Mouse (Mus musculus) embryonic facial prominence, embryonic 13.5 days (tissue): ENCODE data around the gene F12. TPM values are rescaled to one million over a fixed set of nuclear protein-coding genes. Genes with fewer than 3 reads are reported as not detected.
A peak's percentile ranks its signal among the peaks of the same experiment; 100 is the strongest.
"Not testable (repeated sequence)": the region's sequence is repeated elsewhere in the genome, so short reads cannot be mapped to it uniquely, and the experiment has no call there.

ENCODE experiments used
- ATAC-seq: fragments of 200-750 bp; cut with Nextera tagmentation; 2 replicates; pipeline ENCODE4 v1.8.0; 2017; ENCODE audit warnings: low read depth; ENCODE audit not compliant: insufficient number of reproducible peaks, insufficient read depth, low FRiP score, low TSS enrichment
- H3K27ac ChIP-seq: fragments of 300-500 bp; sonication (generic); 2 replicates; pipeline ENCODE4 v1.5.1; 2015; ENCODE audit warnings: moderate library complexity, mild to moderate bottlenecking, inconsistent platforms
- H3K27me3 ChIP-seq: fragments of 300-500 bp; sonication (generic); 2 replicates; pipeline ENCODE4 v1.6.1; 2015; ENCODE audit warnings: mild to moderate bottlenecking, inconsistent platforms
- H3K36me3 ChIP-seq: fragments of 300-500 bp; sonication (generic); 2 replicates; pipeline ENCODE4 v1.6.1; 2015; ENCODE audit warnings: mild to moderate bottlenecking, inconsistent platforms
- H3K4me1 ChIP-seq: fragments of 300-500 bp; sonication (generic); 2 replicates; pipeline ENCODE4 v1.6.1; 2015; ENCODE audit warnings: inconsistent platforms
- H3K4me2 ChIP-seq: fragments of 300-500 bp; sonication (generic); 2 replicates; pipeline ENCODE4 v1.6.1; 2015; ENCODE audit warnings: moderate library complexity, mild to moderate bottlenecking, inconsistent platforms
- H3K4me3 ChIP-seq: fragments of 300-500 bp; sonication (generic); 2 replicates; pipeline ENCODE4 v1.5.1; 2015; ENCODE audit warnings: mild to moderate bottlenecking, inconsistent platforms
- H3K9ac ChIP-seq: fragments of 300-500 bp; sonication (generic); 2 replicates; pipeline ENCODE4 v1.6.1; 2015; ENCODE audit warnings: mild to moderate bottlenecking, inconsistent platforms
- H3K9me3 ChIP-seq: fragments of 300-500 bp; sonication (generic); 2 replicates; pipeline ENCODE4 v1.6.1; 2016; ENCODE audit warnings: inconsistent platforms
- WGBS: fragments of 180-500 bp; shearing (Covaris S2); methylation state at CpG from one replicate; pipeline ENCODE4 v1.1.7; 2015; ENCODE audit warnings: mixed read lengths; 5-methylcytosine and 5-hydroxymethylcytosine counted together
- polyA plus RNA-seq: library from polyadenylated mRNA; unstranded; fragments of >200 nt; fragmentation: Nextera tagmentation; extraction: Ambion mirVana; gene quantifications from 2 replicates; pipeline ENCODE4 v1.2.1, GENCODE M21; 2015

Gene F12
- polyA plus RNA-seq, 1 experiment from 2014 or later: 0.24 TPM

DNA sequence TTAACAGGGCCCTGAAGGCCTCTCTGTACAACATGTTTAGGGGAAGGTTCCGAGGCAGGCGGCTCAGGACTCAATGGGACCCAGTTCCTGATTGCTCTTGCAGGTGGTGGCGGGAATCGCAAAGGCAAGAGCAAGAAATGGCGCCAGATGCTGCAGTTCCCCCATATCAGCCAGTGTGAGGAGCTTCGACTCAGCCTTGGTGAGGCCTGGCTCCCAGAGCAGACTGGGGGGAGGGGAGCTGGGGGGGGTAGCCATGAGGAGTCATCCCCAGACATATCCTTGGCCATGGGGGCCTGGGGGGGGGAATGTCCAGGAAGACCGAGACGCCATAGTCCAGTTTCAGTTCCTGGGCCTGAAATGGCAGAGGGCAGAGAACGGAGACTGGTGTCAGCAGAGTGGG lies 22.6 kb upstream of the F12 start:
- Histone ChIP-seq H3K9ac (0 out of 2 replicates have a peak overlapping the region, but pooled peaks have one; percentile 6), H3K9me3 (no peaks in the 10 kb centered on the region), H3K4me2 (no peak overlapping the region), H3K4me3 (no peak overlapping the region), H3K27ac (no peak overlapping the region), H3K4me1 (peaks cover 30% of the 10 kb centered on the region), H3K36me3 (peaks cover 50% of the 10 kb centered on the region), H3K27me3 (no peaks in the 10 kb centered on the region)
- 93% methylated on average over 9 of the region's 9 CpGs for WGBS
- no peak for ATAC-seq

GRCm38 (mm10) chr13:55448131-55448530 lies 21.5 kb upstream of the F12 start:
- peak overlapping the region; percentile 32; the same call in 1 of the 2 replicates for H3K9ac ChIP-seq
- no peak overlapping the region for H3K27ac ChIP-seq
- ATAC-seq: no peak
- no peaks in the 10 kb centered on the region for H3K9me3 ChIP-seq
- H3K36me3 ChIP-seq: peaks cover 40% of the 10 kb centered on the region
- H3K27me3 ChIP-seq: no peaks in the 10 kb centered on the region
- WGBS: 82% methylated on average over 5 of the region's 5 CpGs
- no peak overlapping the region for H3K4me3 ChIP-seq
- peaks cover 37% of the 10 kb centered on the region for H3K4me1 ChIP-seq
- H3K4me2 ChIP-seq: no peak overlapping the region

DNA sequence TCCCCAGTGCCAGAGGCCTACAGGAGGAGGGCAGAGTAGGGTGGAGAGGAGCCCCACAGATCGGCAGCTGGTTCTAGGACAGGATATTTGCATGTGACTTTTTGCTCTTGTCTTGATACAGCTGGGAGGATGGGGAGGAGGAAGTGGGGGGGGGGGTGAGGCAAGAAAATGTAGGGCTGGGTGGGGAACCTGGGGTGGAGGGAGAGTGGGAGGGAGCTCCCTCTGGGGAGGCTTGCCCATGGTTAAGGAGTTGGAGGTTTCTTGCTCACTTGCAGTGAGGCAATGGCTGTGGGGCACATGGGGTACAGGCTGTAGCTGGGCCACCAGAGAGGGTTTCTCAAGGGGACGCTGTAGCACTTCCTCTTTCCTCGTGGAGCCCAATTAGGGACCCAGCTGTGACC lies 20.9 kb upstream of the F12 start:
- WGBS: 39% methylated on average over 3 of the region's 3 CpGs

GRCm38 (mm10) chr13:55446483-55447105 lies 20.0 kb upstream of the F12 start:
- Histone ChIP-seq H3K9me3 (no peaks in the 10 kb centered on the region), H3K36me3 (peaks cover 25% of the 10 kb centered on the region), H3K9ac (peak overlapping the region; percentile 98), H3K27ac (no peak overlapping the region), H3K4me2 (peak overlapping the region; percentile 84), H3K27me3 (no peaks in the 10 kb centered on the region), H3K4me1 (peaks cover 37% of the 10 kb centered on the region), H3K4me3 (peak overlapping the region; percentile 86)
- WGBS: 76% methylated on average over 6 of the region's 6 CpGs
- ATAC-seq: no peak

More for the DNA sequence above, 20.9 kb upstream of the F12 start:
- H3K4me3 ChIP-seq: no peak overlapping the region
- H3K27ac ChIP-seq: no peak overlapping the region
- H3K4me1 ChIP-seq: peaks cover 37% of the 10 kb centered on the region
- ATAC-seq: no peak
- no peaks in the 10 kb centered on the region for H3K27me3 ChIP-seq
- H3K9ac ChIP-seq: peak overlapping the region; percentile 98; the same call in 1 of the 2 replicates
- no peaks in the 10 kb centered on the region for H3K9me3 ChIP-seq
- no peak overlapping the region for H3K4me2 ChIP-seq
- peaks cover 35% of the 10 kb centered on the region for H3K36me3 ChIP-seq

- H3K4me1 ChIP-seq: peaks cover 37% of the 10 kb centered on the region
- peaks cover 14% of the 10 kb centered on the region for H3K36me3 ChIP-seq
- no peaks in the 10 kb centered on the region for H3K9me3 ChIP-seq
- peak overlapping the region; percentile 86 for H3K4me3 ChIP-seq
- peak; percentile 6; the same call in 1 of the 2 replicates for ATAC-seq
- under 1% methylated on average over 57 of the region's 66 CpGs for WGBS
- H3K27me3 ChIP-seq: no peaks in the 10 kb centered on the region
- H3K27ac ChIP-seq: peak overlapping the region; percentile 95
- peak overlapping the region; percentile 84 for H3K4me2 ChIP-seq
- H3K9ac ChIP-seq: peak overlapping the region; percentile 98
Observed at GRCm38 (mm10) chr13:55445361-55446091, 18.9 kb upstream of the F12 start.

GRCm38 (mm10) chr13:55444937-55445315 lies 18.3 kb upstream of the F12 start, which contains the start of gene Grk6:
Grk6 (plus strand) TSS chr13:55445072.
- WGBS: 0% methylated on average over 35 of the region's 35 CpGs
- Histone ChIP-seq H3K27me3 (no peaks in the 10 kb centered on the region), H3K4me1 (peaks cover 37% of the 10 kb centered on the region), H3K4me2 (peak within 1 kb of the TSS; percentile 84), H3K9me3 (no peaks in the 10 kb centered on the region), H3K27ac (peak within 1 kb of the TSS; percentile 95), H3K36me3 (peaks cover 8% of the 10 kb centered on the region), H3K9ac (peak within 1 kb of the TSS; percentile 98), H3K4me3 (peak within 1 kb of the TSS; percentile 86)
- ATAC-seq: peak; percentile 95

DNA sequence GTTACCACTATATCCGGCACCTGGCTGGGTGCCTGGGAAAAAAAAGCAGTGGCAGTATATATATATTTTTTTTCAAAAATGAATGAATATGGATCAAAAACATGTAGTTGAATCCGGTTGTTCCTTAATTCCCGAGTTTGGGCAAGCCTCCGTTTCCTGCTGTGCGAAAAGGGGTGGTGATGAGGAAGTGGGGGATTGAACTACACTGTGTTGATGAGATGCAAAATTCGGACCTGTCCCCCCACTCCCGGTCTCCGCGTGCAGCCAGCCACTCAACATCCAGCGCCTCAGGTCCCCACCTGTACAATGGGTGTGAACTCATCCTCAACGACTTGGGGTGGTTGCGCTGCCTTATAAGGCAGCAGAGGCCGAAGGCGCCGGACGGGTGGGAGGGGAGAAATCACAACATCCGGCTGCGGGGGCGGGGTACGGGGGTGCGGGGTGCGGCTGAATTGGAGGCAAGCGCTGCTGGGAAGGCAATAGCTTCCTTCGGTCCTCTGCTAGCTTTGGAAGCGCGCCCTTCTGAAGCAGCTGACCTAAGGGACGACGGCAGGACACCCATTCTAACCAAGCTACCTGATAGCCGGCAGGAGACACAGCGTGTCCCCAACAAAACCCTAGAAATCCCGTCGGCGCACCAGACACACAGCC lies 17.8 kb upstream of the F12 start:
- 2% methylated on average over 33 of the region's 33 CpGs for WGBS
- Histone ChIP-seq H3K27me3 (no peaks in the 10 kb centered on the region), H3K9ac (peak overlapping the region; percentile 70), H3K4me3 (peak overlapping the region; percentile 86), H3K4me1 (peaks cover 37% of the 10 kb centered on the region), H3K36me3 (peaks cover 3% of the 10 kb centered on the region; the same call in 1 of the 2 replicates), H3K27ac (peak overlapping the region; percentile 95), H3K9me3 (no peaks in the 10 kb centered on the region), H3K4me2 (peak overlapping the region; percentile 66)
- peak; percentile 75 for ATAC-seq

GRCm38 (mm10) chr13:55443799-55444285 lies 17.2 kb upstream of the F12 start:
- peaks cover 37% of the 10 kb centered on the region for H3K4me1 ChIP-seq
- H3K27me3 ChIP-seq: no peaks in the 10 kb centered on the region
- no peaks in the 10 kb centered on the region for H3K9me3 ChIP-seq
- H3K27ac ChIP-seq: peak overlapping the region; percentile 95
- no peak for ATAC-seq
- H3K4me2 ChIP-seq: peak overlapping the region; percentile 66
- 41% methylated on average over 9 of the region's 9 CpGs for WGBS
- H3K4me3 ChIP-seq: peak overlapping the region; percentile 86
- H3K9ac ChIP-seq: peak overlapping the region; percentile 70; the same call in 1 of the 2 replicates
- H3K36me3 ChIP-seq: no peaks in the 10 kb centered on the region

GRCm38 (mm10) chr13:55437111-55437629 lies 10.6 kb upstream of the F12 start:
- not testable (repeated sequence) for H3K27me3 ChIP-seq, H3K4me3 ChIP-seq, H3K9me3 ChIP-seq, H3K9ac ChIP-seq, H3K4me1 ChIP-seq, H3K4me2 ChIP-seq, H3K36me3 ChIP-seq, ATAC-seq, H3K27ac ChIP-seq
- 49% methylated on average over 15 of the region's 15 CpGs for WGBS

DNA sequence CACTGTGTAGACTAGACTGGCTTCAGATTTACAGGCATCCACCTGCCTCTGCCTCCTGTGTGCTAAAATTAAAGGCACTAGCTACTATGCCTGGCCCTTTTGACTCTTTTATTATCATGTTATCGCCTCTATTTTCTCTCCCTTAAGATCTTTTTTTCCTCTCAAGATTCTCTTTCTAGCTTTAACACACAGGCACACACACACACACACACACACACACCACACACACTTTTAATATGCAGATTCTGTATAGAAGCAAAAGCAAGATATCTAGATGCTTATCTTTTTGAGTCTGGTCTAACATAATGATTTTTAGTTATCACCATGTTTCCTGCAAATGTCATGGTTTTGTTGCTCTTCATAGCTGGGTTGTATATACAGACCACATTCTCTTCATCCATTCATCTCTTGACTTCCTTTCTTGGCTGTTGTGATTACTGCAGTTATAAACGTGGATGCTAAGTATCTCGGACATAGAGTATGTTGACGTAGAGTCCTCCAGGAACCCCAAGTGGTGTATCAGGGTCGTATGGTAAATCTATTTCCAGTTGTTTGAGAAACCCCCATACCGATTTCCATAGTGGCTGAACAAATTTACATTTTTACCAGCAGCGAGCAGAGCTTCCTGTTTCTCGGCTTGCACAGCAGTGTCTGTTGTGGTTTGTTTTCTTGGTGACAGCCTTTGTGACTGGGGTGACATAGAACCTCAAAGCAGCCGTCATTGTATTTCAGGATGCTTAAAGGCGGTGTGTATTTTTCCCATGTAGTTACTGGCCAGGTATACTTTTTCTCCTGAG lies 5.5 kb upstream of the F12 start:
- Histone ChIP-seq H3K4me1 (no peaks in the 10 kb centered on the region), H3K9ac (no peak overlapping the region), H3K4me3 (no peak overlapping the region), H3K27ac (no peak overlapping the region), H3K27me3 (no peaks in the 10 kb centered on the region), H3K4me2 (no peak overlapping the region), H3K9me3 (peaks cover 5% of the 10 kb centered on the region; the same call in 1 of the 2 replicates), H3K36me3 (no peaks in the 10 kb centered on the region)
- 74% methylated on average over 10 of the region's 10 CpGs for WGBS
- no peak for ATAC-seq

- Histone ChIP-seq H3K36me3 (no peaks in the 10 kb centered on the region), H3K4me2 (no peak overlapping the region), H3K27ac (no peak overlapping the region), H3K9ac (no peak overlapping the region), H3K4me1 (no peaks in the 10 kb centered on the region), H3K4me3 (no peak overlapping the region), H3K9me3 (peaks cover 5% of the 10 kb centered on the region; the same call in 1 of the 2 replicates), H3K27me3 (no peaks in the 10 kb centered on the region)
- 83% methylated on average over 2 of the region's 2 CpGs for WGBS
- no peak for ATAC-seq
Observed at GRCm38 (mm10) chr13:55430566-55430965, 4.0 kb upstream of the F12 start.
